Mouse (Mus musculus) spleen, adult 10 weeks (tissue): ENCODE measurements around the gene Krtap3-1. TPM values are rescaled to one million over a fixed set of nuclear protein-coding genes. Genes with fewer than 3 reads are reported as not detected.

Source experiments
- polyA plus RNA-seq: library from polyadenylated mRNA; stranded (reverse); fragments of 350-450 nt; fragmentation: Illumina TruSeq; extraction: RNeasy Lipid Tissue Mini Kit (QIAGEN cat#74804); gene quantifications from one replicate; pipeline ENCODE4 v1.2.3, GENCODE M21; 2015; ENCODE audit warnings: low replicate concordance; ENCODE audit not compliant: insufficient read depth

The Krtap3-1 gene
- polyA plus RNA-seq = not detected

DNA sequence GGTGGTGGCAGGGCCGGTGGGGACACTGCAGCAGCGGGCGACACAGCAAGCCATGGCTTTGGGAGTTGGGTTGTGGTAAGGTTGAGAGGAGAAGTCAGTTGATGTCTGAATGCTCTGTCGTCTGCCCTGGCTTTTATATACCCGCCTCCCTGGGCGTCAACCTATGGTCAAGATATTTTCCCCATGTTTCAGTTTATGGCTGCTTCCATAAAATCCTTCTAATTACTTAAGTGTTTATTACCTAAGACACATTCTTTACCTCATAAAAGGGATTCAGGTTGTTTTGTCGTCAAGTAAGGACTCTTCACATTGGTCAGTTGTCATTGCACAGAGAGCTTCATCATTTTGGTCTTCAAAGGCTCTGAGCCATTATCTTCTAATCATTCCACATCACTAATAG, at the start of gene Krtap3-1:
TSS of gene Krtap3-1 (minus strand) at position 101 of the 400 bp plus-strand sequence.

GRCm38 (mm10) chr11:99614796-99615363, 48.5 kb upstream of the Krtap3-1 start, which contains the start of gene Krtap2-4:
Gene Krtap2-4 (minus strand): TSS chr11:99614846.

DNA sequence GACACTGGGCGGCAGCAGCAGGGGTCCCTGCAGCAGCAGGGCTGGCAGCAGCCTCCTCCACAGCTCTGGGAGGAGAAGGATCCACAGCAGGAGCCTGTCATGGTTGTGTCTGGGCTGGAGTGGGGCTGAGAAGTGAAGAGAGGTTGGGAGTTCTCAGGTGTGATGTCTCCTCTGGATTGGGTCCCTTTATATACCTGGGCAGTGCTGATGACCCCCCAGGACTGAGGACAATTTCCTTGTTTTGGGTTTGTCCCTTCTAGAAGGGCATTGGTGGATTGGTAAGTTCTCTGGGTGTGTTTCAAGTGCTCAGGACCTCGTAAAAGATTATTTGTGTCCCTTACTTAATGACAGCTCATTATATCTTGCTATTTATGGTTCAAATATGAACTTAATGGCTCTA, 43.7 kb upstream of the Krtap3-1 start, which contains the start of gene Gm11937:
TSS of gene Gm11937 (minus strand) at position 101 of the 400 bp plus-strand sequence.

GRCm38 (mm10) chr11:99603208-99603607, 36.8 kb upstream of the Krtap3-1 start, which contains the start of gene Gm11938:
Gene Gm11938 (minus strand): TSS chr11:99603308.

GRCm38 (mm10) chr11:99597742-99598141, 31.3 kb upstream of the Krtap3-1 start, which contains the start of gene Krtap9-3:
Gene Krtap9-3 (minus strand): TSS chr11:99598105.

GRCm38 (mm10) chr11:99590981-99591380, 24.6 kb upstream of the Krtap3-1 start, which contains the start of gene Krtap1-3:
Gene Krtap1-3 (minus strand): TSS chr11:99591339.

DNA sequence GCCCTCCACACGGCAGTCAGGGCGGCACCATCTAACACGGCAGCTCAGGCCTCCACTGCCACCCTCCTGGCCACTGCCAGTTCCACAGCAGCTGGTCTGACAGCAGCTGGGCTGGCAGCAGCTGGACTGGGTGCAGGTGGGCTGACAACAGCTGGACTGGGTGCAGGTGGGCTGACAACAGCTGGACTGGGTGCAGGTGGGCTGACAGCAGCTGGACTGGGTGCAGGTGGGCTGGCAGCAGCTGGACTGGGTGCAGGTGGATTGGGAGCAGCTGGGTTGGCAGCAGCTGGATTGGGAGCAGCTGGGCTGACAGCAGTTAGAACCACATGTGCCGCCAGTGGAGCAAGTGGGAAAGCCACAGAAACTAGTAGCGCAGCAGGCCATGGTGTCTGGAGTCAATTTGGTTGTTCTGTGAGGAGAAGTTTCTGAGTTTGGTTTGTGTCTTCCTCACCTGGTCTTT, 16.8 kb upstream of the Krtap3-1 start, which contains the start of gene Krtap1-4:
TSS of gene Krtap1-4 (minus strand) at position 410 of the 460 bp plus-strand sequence.

DNA sequence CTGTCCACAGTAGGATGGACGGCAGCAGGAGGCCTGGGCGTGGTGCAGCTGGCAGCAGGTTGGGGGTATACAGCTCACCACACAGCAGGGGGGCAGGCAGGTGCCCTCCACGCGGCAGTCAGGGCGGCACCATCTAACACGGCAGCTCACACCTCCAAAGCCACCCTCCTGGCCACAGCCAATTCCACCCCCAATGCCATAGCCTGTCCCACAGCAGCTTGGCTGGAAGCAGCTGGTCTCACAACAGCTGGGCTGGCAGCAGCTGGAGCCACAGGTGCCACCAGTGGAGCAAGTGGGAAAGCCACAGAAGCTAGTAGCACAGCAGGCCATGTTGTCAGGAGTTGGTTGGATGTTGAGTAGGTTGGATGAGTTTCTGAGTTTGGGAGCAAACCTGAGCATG, 14.2 kb upstream of the Krtap3-1 start, which contains the start of gene Krtap1-5:
TSS of gene Krtap1-5 (minus strand) at position 381 of the 400 bp plus-strand sequence.

GRCm38 (mm10) chr11:99559366-99559765, 7.1 kb downstream of the Krtap3-1 start, which contains the start of gene Gm11939:
Gene Gm11939 (minus strand): TSS chr11:99559466.

GRCm38 (mm10) chr11:99556753-99557152, 9.7 kb downstream of the Krtap3-1 start, which contains the start of gene Krtap3-2:
Gene Krtap3-2 (minus strand): TSS chr11:99556853.

DNA sequence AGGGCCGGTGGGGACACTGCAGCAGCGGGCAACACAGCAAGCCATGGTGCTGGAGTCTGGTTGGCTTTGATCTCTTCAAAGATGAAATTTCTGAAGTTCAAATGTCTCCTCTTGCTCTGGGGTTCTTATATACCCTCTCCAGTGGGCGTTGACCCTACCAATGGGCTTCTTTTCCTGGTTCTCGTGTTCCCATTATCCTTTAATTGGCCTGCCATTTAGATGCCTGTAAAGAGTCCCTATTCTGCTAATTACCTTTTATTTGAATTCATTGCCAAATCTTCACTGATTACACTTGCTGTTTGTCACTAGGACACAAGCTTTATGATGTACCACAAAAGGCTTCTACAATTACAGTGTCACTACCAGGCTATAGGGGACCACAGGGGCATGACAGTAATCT, 15.7 kb downstream of the Krtap3-1 start, which contains the start of gene Krtap3-3:
TSS of gene Krtap3-3 (minus strand) at position 101 of the 400 bp plus-strand sequence.

DNA sequence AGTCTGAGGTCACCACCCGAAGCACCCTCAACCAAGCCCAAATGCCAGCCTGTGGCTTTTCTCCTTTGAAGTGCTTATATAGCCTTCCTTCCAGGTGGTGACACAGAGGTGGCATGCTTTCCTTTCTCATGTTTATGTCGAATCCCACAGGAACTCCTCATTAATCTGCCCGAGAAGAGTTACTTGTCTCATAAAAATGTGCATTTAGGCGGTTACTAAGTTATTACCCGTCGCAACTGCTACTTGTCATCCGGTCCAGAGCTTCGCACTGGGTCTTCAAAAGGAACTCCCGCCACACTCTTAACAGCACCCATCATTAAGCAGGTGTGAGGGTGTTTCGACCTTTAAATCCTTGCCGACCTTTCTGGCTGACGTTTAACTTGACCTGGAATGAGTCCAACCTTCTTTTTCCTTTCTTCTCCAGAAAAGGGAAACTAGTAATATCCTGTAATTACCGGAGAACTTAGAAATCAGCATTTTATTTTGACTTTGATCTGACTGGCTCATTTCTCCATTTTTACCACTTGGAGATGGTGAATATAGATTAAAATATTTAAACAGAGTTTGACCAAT, 45.1 kb downstream of the Krtap3-1 start, which contains the start of gene Krt39:
TSS of gene Krt39 (minus strand) at position 51 of the 573 bp plus-strand sequence.

Other genes with a start within 250 kb of the Krtap3-1 start
- gene Krt25, start 243.7 kb downstream of the Krtap3-1 start, polyA plus RNA-seq = not detected
- not detected for gene Krt26, start 228.7 kb downstream of the Krtap3-1 start, polyA plus RNA-seq
- not detected for gene Krt27, start 215.5 kb downstream of the Krtap3-1 start, polyA plus RNA-seq
- gene Krt28, start 191.7 kb downstream of the Krtap3-1 start, polyA plus RNA-seq = not detected
- 6.0 TPM for gene Krt10, start 177.3 kb downstream of the Krtap3-1 start, polyA plus RNA-seq
- gene Krt12, start 144.4 kb downstream of the Krtap3-1 start, polyA plus RNA-seq = not detected
- 1.9 TPM for gene Krt20, start 128.5 kb downstream of the Krtap3-1 start, polyA plus RNA-seq
- gene Krt23, start 73.5 kb downstream of the Krtap3-1 start, polyA plus RNA-seq = not detected
- gene Krt39, start 45.3 kb downstream of the Krtap3-1 start, polyA plus RNA-seq = not detected
- gene Krt40, start 23.5 kb downstream of the Krtap3-1 start, polyA plus RNA-seq = not detected
- not detected for gene Krtap3-3, start 15.8 kb downstream of the Krtap3-1 start, polyA plus RNA-seq
- not detected for gene Krtap3-2, start 9.8 kb downstream of the Krtap3-1 start, polyA plus RNA-seq
- gene Gm11939, start 7.2 kb downstream of the Krtap3-1 start, polyA plus RNA-seq = not detected
- gene Krtap1-5, start 14.4 kb upstream of the Krtap3-1 start, polyA plus RNA-seq = not detected
- gene Krtap1-4, start 17.0 kb upstream of the Krtap3-1 start, polyA plus RNA-seq = not detected
- not detected for gene Krtap1-3, start 24.7 kb upstream of the Krtap3-1 start, polyA plus RNA-seq
- gene Krtap9-3, start 31.5 kb upstream of the Krtap3-1 start, polyA plus RNA-seq = not detected
- gene Gm11938, start 36.7 kb upstream of the Krtap3-1 start, polyA plus RNA-seq = not detected
- gene Gm11937, start 43.6 kb upstream of the Krtap3-1 start, polyA plus RNA-seq = not detected
- gene Krtap2-4, start 48.2 kb upstream of the Krtap3-1 start, polyA plus RNA-seq = not detected
- not detected for gene Gm11562, start 53.8 kb upstream of the Krtap3-1 start, polyA plus RNA-seq
- not detected for gene Krtap4-1, start 61.6 kb upstream of the Krtap3-1 start, polyA plus RNA-seq
- not detected for gene Krtap4-2, start 68.5 kb upstream of the Krtap3-1 start, polyA plus RNA-seq
- not detected for gene Krtap4-7, start 77.5 kb upstream of the Krtap3-1 start, polyA plus RNA-seq
- not detected for gene Gm11555, start 83.6 kb upstream of the Krtap3-1 start, polyA plus RNA-seq
- not detected for gene Gm11563, start 92.3 kb upstream of the Krtap3-1 start, polyA plus RNA-seq
- not detected for gene Krtap4-6, start 99.3 kb upstream of the Krtap3-1 start, polyA plus RNA-seq
- gene Gm14190, start 124.1 kb upstream of the Krtap3-1 start, polyA plus RNA-seq = not detected
- not detected for gene Gm14180, start 167.7 kb upstream of the Krtap3-1 start, polyA plus RNA-seq
- gene Gm11595, start 206.3 kb upstream of the Krtap3-1 start, polyA plus RNA-seq = not detected
- not detected for gene Krtap4-8, start 214.1 kb upstream of the Krtap3-1 start, polyA plus RNA-seq
- not detected for gene Krtap4-9, start 218.6 kb upstream of the Krtap3-1 start, polyA plus RNA-seq
- gene Gm11596, start 226.8 kb upstream of the Krtap3-1 start, polyA plus RNA-seq = not detected
- gene Gm11569, start 232.3 kb upstream of the Krtap3-1 start, polyA plus RNA-seq = not detected
- not detected for gene Gm11554, start 237.8 kb upstream of the Krtap3-1 start, polyA plus RNA-seq
- not detected for gene Krtap4-13, start 243.3 kb upstream of the Krtap3-1 start, polyA plus RNA-seq
- not detected for gene Gm11564, start 249.0 kb upstream of the Krtap3-1 start, polyA plus RNA-seq